Mouse (Mus musculus): ENCODE results near the gene Gpr107.
"Not testable (repeated sequence)": the region's sequence is repeated elsewhere in the genome, so short reads cannot be mapped to it uniquely, and the experiment has no call there.

The Gpr107 gene

GRCm38 (mm10) chr2:31160147-31160920 is 8.2 kb downstream of the Gpr107 start:
- no peak for DNase-seq (ENCODE audit: low spot score in 2 of 2)

DNA sequence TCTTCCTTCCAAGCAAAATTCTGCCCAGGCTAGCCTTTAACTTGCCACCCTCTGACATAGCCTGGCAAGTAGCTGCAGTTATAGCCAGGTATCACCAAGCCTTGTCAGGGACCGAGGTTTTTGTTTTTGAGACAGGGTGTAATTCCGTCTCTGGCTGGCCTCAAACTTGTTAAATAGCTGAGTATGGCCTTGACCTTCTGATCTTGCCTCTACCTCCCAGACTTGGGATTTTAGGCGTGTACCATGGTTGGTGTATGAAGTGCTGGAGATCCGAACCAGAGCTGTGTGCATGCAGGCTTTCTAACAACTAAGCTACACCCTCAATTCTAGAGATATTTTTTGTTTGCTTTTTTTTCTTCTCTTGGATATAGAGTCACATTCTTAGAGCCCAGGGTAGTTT is 9.5 kb downstream of the Gpr107 start:
- DNase-seq (ENCODE audit: low spot score in 2 of 2): no peak

DNA sequence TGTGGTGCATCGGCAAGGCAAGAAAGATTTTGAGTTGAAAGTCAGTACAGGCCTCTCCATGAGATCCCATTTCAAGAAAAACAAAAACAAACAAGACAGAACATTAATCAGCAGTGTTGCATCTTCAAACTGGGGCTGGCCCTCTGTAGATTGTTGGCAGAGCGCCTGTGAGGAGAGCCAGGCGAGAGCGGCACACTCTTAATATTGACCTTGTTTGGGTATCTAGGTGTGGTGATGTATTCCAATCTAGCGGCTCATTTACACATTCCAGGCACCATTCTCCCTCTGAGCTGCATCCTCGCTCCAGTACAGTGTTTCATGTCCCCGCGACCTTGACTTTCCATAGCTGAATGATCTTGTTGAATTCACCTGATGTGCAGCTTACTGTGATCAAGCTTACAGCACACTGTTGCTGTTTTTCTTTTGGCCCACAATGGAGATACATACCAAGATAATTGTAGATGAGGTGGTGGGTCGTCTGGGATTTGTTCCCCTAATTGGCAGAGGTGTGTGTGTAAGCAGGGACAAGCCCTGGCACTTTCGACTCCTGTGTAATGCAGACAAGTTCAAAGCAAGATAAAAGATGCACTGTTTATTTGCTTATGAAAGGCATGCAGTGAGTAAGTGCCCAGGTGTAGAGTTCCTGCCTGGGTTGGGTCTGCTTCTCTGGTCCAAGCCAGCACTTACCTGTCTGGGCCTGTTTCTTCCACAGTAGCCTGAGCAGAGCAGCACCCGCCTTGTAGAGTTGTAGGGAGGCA is 11.4 kb downstream of the Gpr107 start:
- no peak for DNase-seq (ENCODE audit: low spot score in 2 of 2)

- peak in 1 of 2 experiments; percentile 30 for DNase-seq (ENCODE audit: low spot score in 2 of 2)
Observed at GRCm38 (mm10) chr2:31164841-31165455, 12.8 kb downstream of the Gpr107 start.

GRCm38 (mm10) chr2:31165529-31165928 is 13.4 kb downstream of the Gpr107 start:
- no peak for DNase-seq (ENCODE audit: low spot score in 2 of 2)

DNA sequence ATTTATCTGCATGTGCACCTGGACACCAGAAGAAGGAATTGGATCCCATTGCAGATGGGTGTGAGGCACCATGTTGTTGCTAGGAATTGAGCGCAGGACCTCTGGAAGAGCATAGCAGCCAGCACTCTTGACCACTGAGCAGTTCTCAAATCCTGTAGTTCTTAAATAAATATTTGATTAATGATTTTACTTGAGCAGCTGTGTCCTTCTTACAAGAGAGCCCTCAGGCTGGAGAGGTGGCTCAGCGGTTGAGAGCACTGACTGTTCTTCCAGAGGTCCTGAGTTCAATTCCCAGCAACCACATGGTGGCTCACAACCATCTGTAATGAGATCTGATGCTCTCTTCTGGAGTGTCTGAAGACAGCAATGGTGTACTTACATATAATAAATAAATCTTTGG is 15.5 kb downstream of the Gpr107 start:
- not testable (repeated sequence) for DNase-seq (ENCODE audit: low spot score in 2 of 2)

- no peak for DNase-seq (ENCODE audit: low spot score in 2 of 2)
Observed at GRCm38 (mm10) chr2:31169001-31169400, 16.9 kb downstream of the Gpr107 start.

- no peak for DNase-seq (ENCODE audit: low spot score in 2 of 2)
Observed at GRCm38 (mm10) chr2:31170164-31170563, 18.0 kb downstream of the Gpr107 start.

- peak; percentile 46 to 60 for DNase-seq (ENCODE audit: low spot score in 2 of 2)
Observed at GRCm38 (mm10) chr2:31172001-31172400, 19.9 kb downstream of the Gpr107 start.

DNA sequence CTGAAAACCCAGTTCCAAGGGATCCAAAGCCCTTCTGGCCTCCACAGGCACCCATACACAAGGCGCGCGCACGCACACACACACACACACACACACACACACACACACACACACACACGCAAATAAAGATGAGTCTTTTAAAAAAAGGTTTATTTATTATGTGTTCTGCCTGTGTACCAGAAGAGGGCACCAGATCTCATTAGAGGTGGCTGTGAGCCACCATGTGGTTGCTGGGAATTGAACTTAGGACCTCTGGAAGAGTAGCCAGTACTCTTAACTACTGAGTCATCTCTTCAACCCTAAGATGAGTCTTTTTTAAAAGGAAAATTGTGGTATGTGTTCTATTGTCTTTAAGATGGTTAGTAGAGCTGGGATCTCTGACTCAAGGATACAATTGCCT is 20.4 kb downstream of the Gpr107 start:
- no peak for DNase-seq (ENCODE audit: low spot score in 2 of 2)

DNA sequence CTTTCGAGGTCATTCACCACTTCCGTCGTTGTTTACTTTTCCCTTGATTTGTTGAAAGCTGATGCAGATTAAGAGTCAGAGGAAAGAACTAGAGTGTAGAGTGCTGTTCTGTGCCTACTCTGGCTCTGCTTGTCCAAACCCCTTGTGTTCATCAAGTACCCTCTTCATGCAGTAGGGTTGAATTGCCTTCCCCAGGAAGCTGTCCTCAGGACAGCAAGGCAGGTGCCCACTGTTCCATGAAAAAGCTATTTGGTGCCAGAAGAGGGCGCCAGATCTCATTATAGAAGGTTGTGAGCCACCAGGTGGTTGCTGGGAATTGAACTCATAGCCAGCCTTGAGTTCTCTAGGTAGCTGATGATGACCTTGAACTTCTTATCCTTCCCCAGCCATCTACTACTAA is 21.2 kb downstream of the Gpr107 start:
- no peak for DNase-seq (ENCODE audit: low spot score in 2 of 2)

GRCm38 (mm10) chr2:31178593-31178992 is 26.5 kb downstream of the Gpr107 start:
- DNase-seq (ENCODE audit: low spot score in 2 of 2): not testable (repeated sequence)

- DNase-seq (ENCODE audit: low spot score in 2 of 2): no peak
Observed at GRCm38 (mm10) chr2:31179471-31179870, 27.4 kb downstream of the Gpr107 start.

GRCm38 (mm10) chr2:31180081-31180551 is 28.0 kb downstream of the Gpr107 start:
- DNase-seq (ENCODE audit: low spot score in 2 of 2): no peak

GRCm38 (mm10) chr2:31182786-31183330 is 30.7 kb downstream of the Gpr107 start:
- no peak for DNase-seq (ENCODE audit: low spot score in 2 of 2)

- no peak for DNase-seq (ENCODE audit: low spot score in 2 of 2)
Observed at GRCm38 (mm10) chr2:31183830-31184229, 31.7 kb downstream of the Gpr107 start.

DNA sequence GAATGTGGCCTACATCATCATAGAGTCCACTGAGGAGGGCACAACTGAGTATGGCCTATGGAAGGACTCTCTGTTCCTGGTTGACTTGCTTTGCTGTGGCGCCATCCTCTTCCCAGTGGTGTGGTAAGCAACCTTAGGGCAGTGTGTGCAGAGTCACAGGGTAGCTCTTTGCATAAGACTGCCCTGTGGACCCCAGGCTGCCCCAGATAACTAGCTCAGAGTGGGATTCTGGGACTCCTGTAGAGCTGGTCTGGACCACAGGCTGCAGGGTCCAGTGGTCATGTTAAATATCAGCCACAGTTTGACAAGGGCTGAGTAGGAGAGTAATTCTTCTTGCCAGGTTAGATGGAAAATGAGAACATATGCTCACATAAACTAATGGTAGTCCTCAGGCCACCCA is 36.6 kb downstream of the Gpr107 start:
- no peak for DNase-seq (ENCODE audit: low spot score in 2 of 2)

DNA sequence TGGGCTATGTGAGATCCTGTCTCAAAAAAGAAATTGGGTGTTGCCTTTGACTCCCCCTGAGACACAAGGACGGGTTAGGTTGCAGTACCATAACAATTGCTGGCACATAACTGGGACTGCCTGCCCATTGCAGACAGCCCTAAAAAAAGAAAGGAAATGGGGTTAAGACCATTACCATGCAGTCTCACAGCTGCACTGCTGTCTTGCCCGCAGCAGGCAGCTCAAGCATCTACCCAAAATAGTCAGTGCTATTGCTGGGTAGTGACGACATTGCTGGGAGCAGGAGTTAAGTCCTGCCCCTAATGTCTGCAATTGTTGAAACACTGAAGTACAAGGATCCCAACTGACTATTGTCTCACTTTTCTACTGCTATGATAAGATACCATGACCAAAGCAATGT is 37.5 kb downstream of the Gpr107 start:
- DNase-seq (ENCODE audit: low spot score in 2 of 2): no peak

GRCm38 (mm10) chr2:31191765-31192164 is 39.6 kb downstream of the Gpr107 start:
- DNase-seq (ENCODE audit: low spot score in 2 of 2): no peak

DNA sequence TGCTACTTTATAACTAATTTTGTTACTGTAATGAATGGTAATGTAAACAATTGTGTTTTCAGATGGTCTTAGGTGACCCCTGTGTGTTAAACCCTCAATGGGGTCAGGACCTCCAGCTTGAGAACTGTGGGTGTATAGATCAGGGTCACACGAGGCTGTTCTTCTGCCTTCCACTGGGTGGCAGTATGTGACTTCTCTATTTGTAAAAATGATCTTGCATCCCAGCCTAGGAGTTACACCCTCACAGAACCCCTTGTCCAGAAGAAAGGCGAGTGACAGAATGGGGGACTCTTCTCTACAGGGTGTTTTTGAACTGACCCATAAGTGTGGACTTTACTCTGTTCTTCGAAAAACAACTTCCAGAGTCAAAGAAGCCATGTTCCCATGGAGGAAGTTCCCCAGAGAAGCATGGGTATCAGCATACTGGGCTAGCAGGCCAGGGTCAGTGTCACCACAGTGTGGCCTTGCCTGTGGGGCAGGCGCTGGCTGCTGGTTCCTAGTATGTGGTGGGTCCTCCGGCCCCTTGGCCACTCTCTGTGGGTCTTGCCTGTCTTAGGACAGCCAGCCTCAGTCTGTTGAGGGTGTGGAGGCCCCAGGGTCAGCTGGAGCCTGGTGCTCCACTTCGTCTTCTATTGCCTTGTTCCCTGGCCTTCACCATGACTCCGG is 42.4 kb downstream of the Gpr107 start:
- peak in 1 of 2 experiments; percentile 49 for DNase-seq (ENCODE audit: low spot score in 2 of 2)

GRCm38 (mm10) chr2:31198621-31199020 is 46.5 kb downstream of the Gpr107 start:
- DNase-seq (ENCODE audit: low spot score in 2 of 2): peak in 1 of 2 experiments; percentile 59

GRCm38 (mm10) chr2:31200051-31200450 is 47.9 kb downstream of the Gpr107 start:
- no peak for DNase-seq (ENCODE audit: low spot score in 2 of 2)

Measured in right cerebral cortex, postnatal 10 days (tissue).